Mouse (Mus musculus): ENCODE measurements around the gene Rbfox3. TPM values are rescaled to one million over a fixed set of nuclear protein-coding genes. Genes with fewer than 3 reads are reported as not detected.

The Rbfox3 gene
- polyA plus RNA-seq, 1 experiment = 108 TPM

GRCm38 (mm10) chr11:118738323-118738722 lies 173.1 kb downstream of the Rbfox3 start:
- DNase-seq (ENCODE audit: extremely low spot score in 1 of 2, low spot score in 1 of 2) = no peak

DNA sequence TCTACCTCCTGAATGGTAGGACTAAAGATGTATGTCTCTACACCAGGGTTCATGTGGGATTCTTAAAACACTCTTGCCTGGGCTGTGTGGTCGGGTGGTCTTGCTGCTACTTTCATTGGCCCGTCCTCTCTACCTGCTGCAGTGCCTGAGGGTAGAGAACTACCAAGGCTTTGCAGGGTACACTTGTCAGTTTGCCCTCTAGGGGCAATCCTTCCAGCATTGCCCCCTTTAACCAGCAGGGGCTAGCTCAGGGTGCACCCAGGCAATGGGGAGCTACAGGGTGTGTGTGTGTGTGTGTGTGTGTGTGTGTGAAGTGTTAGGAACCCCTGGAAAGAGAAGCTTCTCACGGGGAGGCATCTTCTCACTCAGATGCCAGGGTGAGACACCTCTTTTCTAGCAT lies 173.6 kb downstream of the Rbfox3 start:
- no peak for DNase-seq (ENCODE audit: extremely low spot score in 1 of 2, low spot score in 1 of 2)

GRCm38 (mm10) chr11:118736993-118737392 lies 174.4 kb downstream of the Rbfox3 start:
- DNase-seq (ENCODE audit: extremely low spot score in 1 of 2, low spot score in 1 of 2) = no peak

DNA sequence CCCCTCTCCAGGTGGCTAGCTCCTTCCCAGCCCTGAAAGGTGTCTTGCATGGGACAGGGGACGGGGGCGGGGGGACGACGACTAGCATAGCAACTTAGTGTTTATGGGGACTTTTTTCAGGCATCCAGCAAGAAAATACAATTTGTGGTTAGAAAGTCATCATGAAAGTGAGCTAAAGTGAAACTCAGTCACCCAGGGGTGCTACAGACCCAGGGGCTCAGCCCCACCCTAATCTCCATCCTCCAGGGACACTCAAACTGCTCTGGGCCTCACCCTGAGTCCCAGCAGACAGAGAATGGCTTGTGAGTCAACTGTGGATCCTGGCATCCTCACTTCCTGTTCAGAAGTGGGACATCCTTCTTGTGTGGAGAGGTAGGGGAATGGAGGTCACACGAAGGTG lies 179.7 kb downstream of the Rbfox3 start:
- DNase-seq (ENCODE audit: extremely low spot score in 1 of 2, low spot score in 1 of 2) = no peak

DNA sequence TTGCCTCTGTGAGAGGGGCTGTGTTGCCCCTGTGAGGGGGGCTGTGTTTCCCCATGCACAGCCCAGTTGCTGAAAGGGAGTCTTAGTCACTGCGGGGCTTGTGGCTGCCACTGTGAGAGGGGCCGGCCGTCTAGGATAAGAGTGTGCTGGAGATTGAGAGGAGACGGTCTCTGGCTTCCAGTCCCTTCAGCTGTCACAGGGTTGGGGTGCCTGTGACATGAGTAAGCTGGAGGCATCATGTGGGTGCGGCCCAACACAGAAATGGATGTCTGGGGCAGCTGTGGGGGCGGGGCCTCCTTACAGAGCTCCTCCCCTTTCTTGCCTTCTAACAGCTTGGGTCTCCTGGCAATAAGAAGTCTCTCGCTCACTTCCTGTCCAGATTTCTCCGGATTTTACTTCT lies 182.0 kb downstream of the Rbfox3 start:
- no peak for DNase-seq (ENCODE audit: extremely low spot score in 1 of 2, low spot score in 1 of 2)

GRCm38 (mm10) chr11:118728797-118729196 lies 182.6 kb downstream of the Rbfox3 start:
- no peak for DNase-seq (ENCODE audit: extremely low spot score in 1 of 2, low spot score in 1 of 2)

DNA sequence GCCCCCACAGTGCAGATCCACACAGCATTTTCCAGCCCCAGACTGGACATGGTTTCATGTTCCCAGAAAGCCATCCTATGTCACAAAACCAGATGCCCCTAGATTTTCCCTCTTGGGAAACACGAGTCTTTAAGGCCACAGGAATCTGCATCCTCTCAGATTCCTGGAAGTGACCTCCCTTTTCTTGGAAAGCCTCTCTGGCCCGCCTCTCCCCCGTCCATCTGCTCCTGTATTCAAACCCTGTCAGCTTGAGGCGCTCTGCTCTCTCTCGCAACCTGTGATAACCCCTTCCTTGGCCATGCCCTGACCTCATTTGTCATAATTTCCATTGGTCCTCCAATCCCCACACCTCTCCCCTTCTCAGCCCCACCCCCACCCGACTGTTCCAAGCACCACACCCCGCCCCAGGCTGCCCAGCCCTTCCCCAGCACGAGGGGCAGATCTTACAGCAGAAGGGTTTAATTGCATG lies 183.3 kb downstream of the Rbfox3 start:
- no peak for DNase-seq (ENCODE audit: extremely low spot score in 1 of 2, low spot score in 1 of 2)

GRCm38 (mm10) chr11:118726430-118726829 lies 185.0 kb downstream of the Rbfox3 start:
- DNase-seq (ENCODE audit: extremely low spot score in 1 of 2, low spot score in 1 of 2) = no peak

GRCm38 (mm10) chr11:118724423-118724822 lies 187.0 kb downstream of the Rbfox3 start:
- DNase-seq (ENCODE audit: extremely low spot score in 1 of 2, low spot score in 1 of 2) = no peak

- no peak for DNase-seq (ENCODE audit: extremely low spot score in 1 of 2, low spot score in 1 of 2)
Measured at GRCm38 (mm10) chr11:118723166-118723565, 188.2 kb downstream of the Rbfox3 start.

GRCm38 (mm10) chr11:118721898-118722297 lies 189.5 kb downstream of the Rbfox3 start:
- no peak for DNase-seq (ENCODE audit: extremely low spot score in 1 of 2, low spot score in 1 of 2)

DNA sequence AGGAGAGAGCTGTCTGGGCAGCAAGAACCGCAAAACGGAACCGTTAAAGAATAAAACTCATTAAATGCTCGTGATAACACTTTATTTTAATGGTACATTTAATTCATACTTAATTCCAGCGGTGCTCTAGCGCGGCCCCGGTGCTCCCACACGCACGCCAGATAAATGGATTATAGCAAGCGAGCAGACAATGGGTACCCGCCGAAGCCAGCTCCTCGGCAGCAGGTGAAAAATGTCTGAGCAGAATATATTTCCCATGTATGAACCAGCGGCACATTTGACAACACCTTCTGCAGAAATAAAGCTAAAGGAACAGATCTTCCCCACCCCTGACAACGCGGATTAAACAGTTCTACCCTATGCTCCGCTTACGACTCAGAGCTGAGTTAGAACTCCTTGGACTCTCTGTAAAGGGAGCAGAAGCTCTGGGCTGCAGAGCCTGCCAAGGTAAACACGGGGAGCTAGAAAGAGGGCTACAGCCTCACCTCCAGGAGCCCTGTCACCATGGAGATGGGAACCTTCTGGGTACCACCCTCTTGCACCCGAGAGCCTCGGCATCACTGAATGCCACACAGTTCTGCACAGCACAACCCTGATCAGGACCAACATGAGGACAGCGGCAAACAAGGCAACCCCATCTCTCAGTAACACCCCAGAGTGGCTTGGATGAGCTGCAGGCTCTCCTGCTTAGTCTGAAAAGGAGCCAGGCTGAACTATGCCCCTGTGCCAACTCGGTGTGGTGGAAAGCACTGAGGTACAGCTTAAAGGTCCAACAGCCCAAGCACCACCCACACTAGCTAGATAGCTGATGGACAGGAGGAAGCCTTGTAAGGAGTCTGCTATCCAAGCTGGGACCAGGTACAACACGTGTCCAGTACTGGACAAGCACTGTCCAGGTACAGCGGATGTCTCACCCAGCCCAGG lies 196.5 kb downstream of the Rbfox3 start:
- DNase-seq (ENCODE audit: extremely low spot score in 1 of 2, low spot score in 1 of 2) = peak in 1 of 2 experiments; percentile 21

- DNase-seq (ENCODE audit: extremely low spot score in 1 of 2, low spot score in 1 of 2) = no peak
Measured at GRCm38 (mm10) chr11:118712761-118713160, 198.6 kb downstream of the Rbfox3 start.

DNA sequence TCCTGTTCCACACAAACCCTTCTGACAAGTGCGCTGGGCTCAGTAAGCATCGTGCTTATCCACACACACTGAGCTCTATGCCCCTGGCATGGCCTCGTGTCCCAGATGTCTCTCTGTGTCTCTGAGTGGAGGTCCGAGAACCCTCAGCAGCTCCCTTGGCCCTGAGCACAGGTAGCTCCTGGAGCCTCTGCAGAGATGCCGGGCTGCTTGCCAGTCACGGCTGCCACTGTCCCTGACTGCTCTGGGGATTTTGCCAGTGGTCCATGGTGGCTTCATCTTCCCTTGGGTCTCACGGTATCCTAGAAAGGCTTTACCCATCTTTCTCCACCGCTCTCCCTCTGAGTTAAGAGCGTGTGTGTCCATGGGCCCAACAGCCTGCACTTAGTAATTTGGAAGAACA lies 199.3 kb downstream of the Rbfox3 start:
- DNase-seq (ENCODE audit: extremely low spot score in 1 of 2, low spot score in 1 of 2) = no peak

- no peak for DNase-seq (ENCODE audit: extremely low spot score in 1 of 2, low spot score in 1 of 2)
Measured at GRCm38 (mm10) chr11:118710035-118710434, 201.4 kb downstream of the Rbfox3 start.

- DNase-seq (ENCODE audit: extremely low spot score in 1 of 2, low spot score in 1 of 2) = no peak
Measured at GRCm38 (mm10) chr11:118696226-118696930, 215.0 kb downstream of the Rbfox3 start.

DNA sequence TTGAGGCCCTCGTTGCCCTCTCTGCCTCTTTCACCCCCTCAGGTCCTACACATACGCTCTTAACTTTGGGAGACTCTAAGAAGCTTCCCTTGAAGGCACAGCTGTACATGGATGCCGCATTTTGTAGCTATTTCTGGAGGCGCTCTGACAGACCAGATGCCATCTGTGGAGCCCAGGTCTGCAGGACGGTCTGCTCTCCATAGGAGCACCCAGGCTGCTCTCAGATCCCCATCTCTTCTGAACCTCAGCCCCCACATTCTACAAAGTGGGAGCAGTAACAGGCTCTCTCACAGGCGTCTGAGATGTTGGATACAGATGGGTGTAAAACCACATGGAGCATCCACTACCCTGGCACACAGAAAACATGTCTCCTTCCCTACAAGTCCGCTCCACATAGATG lies 218.1 kb downstream of the Rbfox3 start:
- DNase-seq (ENCODE audit: extremely low spot score in 1 of 2, low spot score in 1 of 2) = no peak

- no peak for DNase-seq (ENCODE audit: extremely low spot score in 1 of 2, low spot score in 1 of 2)
Measured at GRCm38 (mm10) chr11:118690262-118690661, 221.1 kb downstream of the Rbfox3 start.

GRCm38 (mm10) chr11:118685397-118685796 lies 226.0 kb downstream of the Rbfox3 start:
- DNase-seq (ENCODE audit: extremely low spot score in 1 of 2, low spot score in 1 of 2) = no peak

DNA sequence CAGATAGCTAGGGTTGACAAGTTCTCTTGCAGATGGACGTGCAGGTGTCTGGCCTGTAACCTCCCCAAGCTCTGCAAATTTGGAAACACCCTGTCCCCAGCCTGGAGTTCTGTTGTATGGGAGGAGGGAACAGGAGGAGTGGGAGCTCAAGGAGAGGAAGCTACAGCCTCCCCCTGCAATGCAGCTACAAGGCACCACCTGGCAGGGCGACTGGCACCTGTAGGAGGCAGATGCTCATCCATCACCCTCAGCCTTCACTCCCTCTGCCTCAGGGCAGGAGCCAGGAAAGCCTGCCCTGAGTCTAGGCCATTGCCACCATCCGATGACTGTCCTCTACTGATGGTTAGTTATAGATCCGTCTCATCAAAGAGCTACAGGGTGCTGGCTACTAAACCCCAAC lies 226.7 kb downstream of the Rbfox3 start:
- no peak for DNase-seq (ENCODE audit: extremely low spot score in 1 of 2, low spot score in 1 of 2)

- DNase-seq (ENCODE audit: extremely low spot score in 1 of 2, low spot score in 1 of 2) = peak in 1 of 2 experiments; percentile 39
Measured at GRCm38 (mm10) chr11:118680699-118681098, 230.7 kb downstream of the Rbfox3 start.
